Mouse (Mus musculus): ENCODE results near the gene Grtp1. TPM values are rescaled to one million over a fixed set of nuclear protein-coding genes. Genes with fewer than 3 reads are reported as not detected.

The Grtp1 gene
- polyA plus RNA-seq, 1 experiment from 2014 or later: 17.6 TPM

DNA sequence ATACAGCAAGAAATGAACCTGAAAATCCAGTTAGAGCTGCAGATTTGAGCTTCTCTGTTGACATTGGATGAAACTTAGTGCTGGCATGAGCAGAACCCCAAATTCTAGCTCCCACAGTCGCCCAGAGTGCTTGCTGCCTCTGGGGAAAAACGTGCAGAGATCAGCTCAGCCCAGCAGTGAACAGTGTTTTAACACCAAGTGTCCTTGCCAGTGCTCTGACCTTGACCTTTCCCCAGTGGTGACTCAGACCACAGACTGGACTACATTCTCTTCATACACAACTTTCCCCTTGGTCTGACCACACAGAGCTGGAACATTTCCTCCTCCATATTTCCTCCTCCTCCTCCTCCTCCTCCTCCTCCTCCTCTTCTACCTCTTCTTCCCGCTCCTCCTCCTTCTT lies 1.6 kb upstream of the Grtp1 start:
- ATAC-seq (ENCODE audit: low FRiP score, low TSS enrichment) (no peak), DNase-seq (no peak)
- peaks cover 7% of the 10 kb centered on the region for H3K4me1 ChIP-seq (ENCODE audit: control insufficient read depth, insufficient read depth, low read length)
- no peaks in the 10 kb centered on the region for H3K36me3 ChIP-seq (ENCODE audit: control insufficient read depth, insufficient read depth, low read length)
- peaks cover 23% of the 10 kb centered on the region for H3K27me3 ChIP-seq (ENCODE audit: control insufficient read depth, insufficient read depth, low read length)
- WGBS: 54% methylated on average over 3 of the region's 3 CpGs
- no peak overlapping the region for H3K27ac ChIP-seq (replicated peaks; ENCODE audit: low read depth, low read length)
- no peak overlapping the region for H3K4me3 ChIP-seq (replicated peaks; ENCODE audit: low read depth, low read length)
- H3K9me3 ChIP-seq (ENCODE audit: control insufficient read depth, low read length): no peaks in the 10 kb centered on the region
- no peak overlapping the region for H3K9ac ChIP-seq (replicated peaks; ENCODE audit: low read length)
- H3K4me2 ChIP-seq (ENCODE audit: low read length): no peak overlapping the region

DNA sequence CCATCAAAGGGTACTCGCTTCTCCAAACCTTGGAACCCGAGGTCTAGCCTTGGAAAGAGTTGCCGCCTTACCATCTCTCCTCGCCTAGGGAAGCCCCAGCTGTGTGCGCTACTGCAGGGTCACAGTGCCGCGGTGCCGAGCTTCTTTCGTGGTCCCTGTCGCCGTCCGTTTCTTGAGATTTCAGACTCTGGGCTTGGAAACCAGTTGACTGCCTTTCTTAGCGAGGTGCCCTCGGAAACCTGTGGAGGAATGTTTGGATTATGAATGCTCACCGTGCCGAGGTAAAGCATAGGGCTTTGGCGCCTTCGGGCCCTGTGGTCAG lies 554 bp upstream of the Grtp1 start:
- Histone ChIP-seq H3K27me3 (ENCODE audit: control insufficient read depth, insufficient read depth, low read length) (peaks cover 23% of the 10 kb centered on the region), H3K4me3 (replicated peaks; ENCODE audit: low read depth, low read length) (peak overlapping the region; percentile 80), H3K36me3 (ENCODE audit: control insufficient read depth, insufficient read depth, low read length) (no peaks in the 10 kb centered on the region), H3K9ac (replicated peaks; ENCODE audit: low read length) (0 out of 2 replicates have a peak overlapping the region, but pooled peaks have one; percentile 75), H3K27ac (replicated peaks; ENCODE audit: low read depth, low read length) (no peak overlapping the region), H3K9me3 (ENCODE audit: control insufficient read depth, low read length) (no peaks in the 10 kb centered on the region), H3K4me2 (ENCODE audit: low read length) (peak overlapping the region; percentile 85), H3K4me1 (ENCODE audit: control insufficient read depth, insufficient read depth, low read length) (peaks cover 7% of the 10 kb centered on the region)
- 1% methylated on average over 18 of the region's 18 CpGs for WGBS
- DNase-seq: peak; percentile 24
- ATAC-seq (ENCODE audit: low FRiP score, low TSS enrichment): no peak

DNA sequence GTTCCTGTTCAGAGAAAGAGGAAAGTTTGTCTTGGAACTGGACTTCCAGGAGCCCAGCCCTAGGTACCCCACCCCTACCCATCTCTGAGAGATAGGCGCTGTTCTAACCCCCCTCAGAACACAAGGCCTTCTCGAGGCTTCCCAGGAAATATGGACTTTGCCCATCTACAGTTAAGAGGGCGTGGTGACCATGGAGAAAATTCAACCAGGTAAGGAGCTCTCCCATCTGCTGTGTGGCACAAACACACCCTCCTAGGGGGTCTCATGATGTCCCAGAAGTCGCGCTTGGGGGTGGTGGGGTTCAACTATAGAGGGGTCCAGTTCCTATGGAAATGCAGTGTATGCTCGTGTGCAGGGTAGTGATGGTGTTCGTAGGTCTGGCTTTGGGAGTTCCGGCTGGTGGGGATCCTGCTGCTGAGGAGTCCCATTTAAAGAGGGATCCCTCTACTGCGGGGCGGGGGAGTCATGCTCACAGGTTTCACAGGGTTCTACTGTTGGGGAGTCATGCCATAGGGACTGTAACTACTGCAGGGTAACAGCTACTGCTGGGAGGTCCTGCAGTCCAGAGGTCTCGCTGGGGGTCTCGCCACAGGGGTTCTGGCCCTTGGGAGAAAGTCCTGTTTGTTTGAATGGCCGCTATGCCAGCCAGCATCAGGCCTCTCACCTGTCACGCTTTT lies 897 bp downstream of the Grtp1 start:
- Histone ChIP-seq H3K4me2 (ENCODE audit: low read length) (peak overlapping the region; percentile 85), H3K27me3 (ENCODE audit: control insufficient read depth, insufficient read depth, low read length) (peaks cover 23% of the 10 kb centered on the region), H3K36me3 (ENCODE audit: control insufficient read depth, insufficient read depth, low read length) (no peaks in the 10 kb centered on the region), H3K9me3 (ENCODE audit: control insufficient read depth, low read length) (no peaks in the 10 kb centered on the region), H3K4me1 (ENCODE audit: control insufficient read depth, insufficient read depth, low read length) (peaks cover 7% of the 10 kb centered on the region), H3K27ac (replicated peaks; ENCODE audit: low read depth, low read length) (no peak overlapping the region), H3K4me3 (replicated peaks; ENCODE audit: low read depth, low read length) (peak overlapping the region; percentile 80), H3K9ac (replicated peaks; ENCODE audit: low read length) (peak overlapping the region; percentile 75; the same call in 1 of the 2 replicates)
- WGBS: 25% methylated on average over 14 of the region's 14 CpGs
- no peak for DNase-seq
- ATAC-seq (ENCODE audit: low FRiP score, low TSS enrichment): 0 out of 2 replicates have a peak, but pooled peaks have one; percentile 18

DNA sequence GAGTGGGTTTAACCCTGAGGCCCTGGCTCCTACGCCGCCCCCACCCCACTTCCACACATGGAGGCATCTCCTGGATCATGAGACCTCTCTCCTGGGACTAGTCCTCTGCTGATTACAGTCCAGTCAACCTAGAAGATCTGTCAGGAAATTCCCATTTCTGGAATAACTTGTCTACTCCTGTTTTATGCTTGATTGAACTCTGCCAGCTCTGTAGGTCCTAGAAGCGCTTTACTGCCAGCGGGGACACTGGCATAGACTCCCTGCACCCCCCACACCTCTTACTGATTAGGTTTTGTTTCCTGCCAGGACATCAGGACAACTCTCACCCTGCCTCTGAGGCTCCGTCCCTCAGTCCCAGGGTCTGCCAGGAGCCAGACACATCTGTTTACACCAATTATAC lies 2.9 kb downstream of the Grtp1 start:
- no peak for ATAC-seq (ENCODE audit: low FRiP score, low TSS enrichment)

DNA sequence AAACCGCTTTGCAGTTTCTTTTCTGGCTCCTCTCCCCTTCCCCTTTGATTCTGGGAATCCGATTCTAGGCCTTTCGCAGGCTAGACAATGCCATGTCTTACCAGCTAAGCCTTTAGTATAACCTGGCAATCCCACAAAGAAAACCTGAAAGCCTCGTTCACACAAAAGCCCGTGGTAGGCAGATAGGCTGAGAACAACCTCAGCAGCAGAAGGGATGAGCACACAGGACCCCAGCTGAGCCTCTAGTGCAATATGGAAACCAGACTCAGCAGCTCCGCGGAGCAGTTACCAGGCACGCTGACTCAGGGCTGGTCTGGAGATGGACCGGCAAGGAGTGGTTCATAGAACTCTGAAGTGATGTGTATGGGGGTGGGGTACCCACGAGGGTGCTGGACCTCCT lies 5.6 kb downstream of the Grtp1 start:
- peak; percentile 54 for DNase-seq
- Histone ChIP-seq H3K4me2 (ENCODE audit: low read length) (no peak overlapping the region), H3K4me1 (ENCODE audit: control insufficient read depth, insufficient read depth, low read length) (no peaks in the 10 kb centered on the region), H3K36me3 (ENCODE audit: control insufficient read depth, insufficient read depth, low read length) (no peaks in the 10 kb centered on the region), H3K9me3 (ENCODE audit: control insufficient read depth, low read length) (no peaks in the 10 kb centered on the region), H3K27me3 (ENCODE audit: control insufficient read depth, insufficient read depth, low read length) (no peaks in the 10 kb centered on the region), H3K9ac (replicated peaks; ENCODE audit: low read length) (no peak overlapping the region), H3K4me3 (replicated peaks; ENCODE audit: low read depth, low read length) (no peak overlapping the region), H3K27ac (replicated peaks; ENCODE audit: low read depth, low read length) (0 out of 2 replicates have a peak overlapping the region, but pooled peaks have one; percentile 33)
- WGBS: 14% methylated on average over 10 of the region's 10 CpGs
- no peak for ATAC-seq (ENCODE audit: low FRiP score, low TSS enrichment)

More for the DNA sequence above, 2.9 kb downstream of the Grtp1 start:
- H3K4me2 ChIP-seq (ENCODE audit: low read length): no peak overlapping the region
- no peaks in the 10 kb centered on the region for H3K9me3 ChIP-seq (ENCODE audit: control insufficient read depth, low read length)
- H3K9ac ChIP-seq (replicated peaks; ENCODE audit: low read length): no peak overlapping the region
- no peak overlapping the region for H3K27ac ChIP-seq (replicated peaks; ENCODE audit: low read depth, low read length)
- WGBS: 90% methylated on average over 5 of the region's 5 CpGs
- DNase-seq: no peak
- no peak overlapping the region for H3K4me3 ChIP-seq (replicated peaks; ENCODE audit: low read depth, low read length)
- peaks cover 7% of the 10 kb centered on the region for H3K4me1 ChIP-seq (ENCODE audit: control insufficient read depth, insufficient read depth, low read length)
- H3K27me3 ChIP-seq (ENCODE audit: control insufficient read depth, insufficient read depth, low read length): peaks cover 16% of the 10 kb centered on the region
- H3K36me3 ChIP-seq (ENCODE audit: control insufficient read depth, insufficient read depth, low read length): no peaks in the 10 kb centered on the region

DNA sequence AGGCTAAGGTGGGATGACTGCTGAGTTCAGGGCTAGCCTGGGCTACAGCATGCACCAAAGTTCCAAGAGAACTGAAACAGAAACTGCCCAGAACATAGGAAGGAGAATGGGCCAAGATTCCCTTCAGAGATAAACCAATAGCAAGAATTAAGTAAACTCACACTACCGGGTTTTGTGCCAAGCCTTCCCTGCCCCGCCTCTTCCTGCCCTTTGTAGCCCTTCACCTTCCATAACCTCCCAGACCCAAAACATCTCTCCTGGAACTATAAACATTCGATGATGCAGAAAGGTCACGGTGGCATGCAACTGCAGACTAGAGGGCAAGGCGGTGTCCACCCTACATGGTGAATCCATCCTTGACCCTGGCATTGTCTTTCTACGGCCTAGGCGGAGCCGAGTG lies 10.2 kb downstream of the Grtp1 start:
- H3K9me3 ChIP-seq (ENCODE audit: control insufficient read depth, low read length): no peaks in the 10 kb centered on the region
- WGBS: 90% methylated on average over 8 of the region's 8 CpGs
- DNase-seq (no peak), ATAC-seq (ENCODE audit: low FRiP score, low TSS enrichment) (no peak)
- H3K4me2 ChIP-seq (ENCODE audit: low read length): no peak overlapping the region
- peaks cover 6% of the 10 kb centered on the region; the same call in 1 of the 2 replicates for H3K36me3 ChIP-seq (ENCODE audit: control insufficient read depth, insufficient read depth, low read length)
- H3K9ac ChIP-seq (replicated peaks; ENCODE audit: low read length): no peak overlapping the region
- H3K27me3 ChIP-seq (ENCODE audit: control insufficient read depth, insufficient read depth, low read length): no peaks in the 10 kb centered on the region
- H3K4me1 ChIP-seq (ENCODE audit: control insufficient read depth, insufficient read depth, low read length): no peaks in the 10 kb centered on the region
- H3K4me3 ChIP-seq (replicated peaks; ENCODE audit: low read depth, low read length): no peak overlapping the region
- no peak overlapping the region for H3K27ac ChIP-seq (replicated peaks; ENCODE audit: low read depth, low read length)

DNA sequence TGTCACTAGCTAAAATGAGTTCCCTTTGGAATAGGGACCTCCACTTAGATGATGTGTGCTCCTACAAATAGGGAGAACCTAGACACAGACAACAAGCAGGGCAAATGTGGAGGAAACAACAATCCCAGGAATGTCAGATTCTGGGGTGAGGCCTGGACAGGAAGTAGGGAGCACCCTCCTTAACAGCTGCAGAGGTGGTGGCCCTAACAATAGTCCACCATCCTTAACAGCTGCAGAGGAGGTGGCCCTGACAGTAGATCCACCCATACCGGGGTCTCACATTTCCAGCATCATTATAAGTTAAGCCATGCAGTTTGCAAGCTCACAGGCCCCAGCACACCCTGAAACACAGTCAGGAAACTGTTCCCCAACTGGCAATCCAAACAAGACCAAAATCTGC lies 11.6 kb downstream of the Grtp1 start:
- no peaks in the 10 kb centered on the region for H3K27me3 ChIP-seq (ENCODE audit: control insufficient read depth, insufficient read depth, low read length)
- H3K4me1 ChIP-seq (ENCODE audit: control insufficient read depth, insufficient read depth, low read length): no peaks in the 10 kb centered on the region
- no peaks in the 10 kb centered on the region for H3K9me3 ChIP-seq (ENCODE audit: control insufficient read depth, low read length)
- DNase-seq (no peak), ATAC-seq (ENCODE audit: low FRiP score, low TSS enrichment) (no peak)
- H3K36me3 ChIP-seq (ENCODE audit: control insufficient read depth, insufficient read depth, low read length): peaks cover 10% of the 10 kb centered on the region; the same call in 1 of the 2 replicates
- H3K4me2 ChIP-seq (ENCODE audit: low read length): no peak overlapping the region
- WGBS: 89% methylated on average over 1 of the region's 1 CpGs
- H3K9ac ChIP-seq (replicated peaks; ENCODE audit: low read length): no peak overlapping the region
- H3K4me3 ChIP-seq (replicated peaks; ENCODE audit: low read depth, low read length): no peak overlapping the region
- H3K27ac ChIP-seq (replicated peaks; ENCODE audit: low read depth, low read length): no peak overlapping the region

DNA sequence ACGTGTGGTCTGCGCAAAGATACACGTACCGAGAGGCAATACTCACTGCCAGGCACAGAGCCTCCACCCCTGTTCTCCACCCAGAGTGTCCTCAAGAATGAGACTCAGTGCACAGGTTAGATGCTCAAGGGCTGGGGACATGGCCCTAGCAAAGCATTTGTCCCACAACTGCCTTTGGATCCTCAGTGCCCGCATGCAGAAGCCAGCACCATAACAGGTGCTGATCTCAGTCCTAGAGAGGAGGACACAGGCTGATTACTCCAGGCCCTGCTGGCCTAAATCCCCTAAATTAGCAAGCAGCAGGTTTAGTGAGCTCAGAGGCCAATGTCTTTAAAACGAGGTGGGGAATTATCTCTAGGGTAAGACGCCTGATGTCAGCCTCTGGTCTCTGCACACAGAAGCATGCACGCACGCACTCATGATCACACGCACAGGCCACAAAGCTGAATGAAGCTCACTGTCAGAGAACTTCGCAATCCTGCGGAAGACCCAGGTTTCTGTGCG lies 12.3 kb downstream of the Grtp1 start:
- H3K9ac ChIP-seq (replicated peaks; ENCODE audit: low read length): no peak overlapping the region
- WGBS: 91% methylated on average over 13 of the region's 13 CpGs
- H3K4me2 ChIP-seq (ENCODE audit: low read length): no peak overlapping the region
- peaks cover 10% of the 10 kb centered on the region; the same call in 1 of the 2 replicates for H3K36me3 ChIP-seq (ENCODE audit: control insufficient read depth, insufficient read depth, low read length)
- no peak for ATAC-seq (ENCODE audit: low FRiP score, low TSS enrichment)
- no peaks in the 10 kb centered on the region for H3K4me1 ChIP-seq (ENCODE audit: control insufficient read depth, insufficient read depth, low read length)
- no peak for DNase-seq
- no peaks in the 10 kb centered on the region for H3K9me3 ChIP-seq (ENCODE audit: control insufficient read depth, low read length)
- no peak overlapping the region for H3K27ac ChIP-seq (replicated peaks; ENCODE audit: low read depth, low read length)
- H3K27me3 ChIP-seq (ENCODE audit: control insufficient read depth, insufficient read depth, low read length): no peaks in the 10 kb centered on the region
- H3K4me3 ChIP-seq (replicated peaks; ENCODE audit: low read depth, low read length): no peak overlapping the region

DNA sequence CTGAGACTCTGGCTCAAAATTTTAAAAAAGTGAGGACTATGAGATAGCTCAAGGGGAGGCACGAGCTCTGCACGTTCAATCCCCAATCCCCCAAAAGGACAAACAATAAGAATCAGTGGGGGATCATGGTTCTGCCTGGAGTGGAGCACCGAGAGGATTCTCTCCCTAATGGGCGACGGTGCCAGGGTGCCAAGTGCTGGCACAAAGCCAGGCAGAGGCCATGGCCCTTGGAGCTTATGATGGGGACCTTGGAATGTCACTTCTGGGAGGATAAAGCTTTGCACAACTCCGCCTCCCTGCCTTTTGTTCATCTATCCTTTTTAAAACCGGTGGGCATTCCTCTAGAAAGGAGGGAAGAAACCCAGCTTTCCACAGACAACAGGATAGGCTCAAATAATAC lies 12.8 kb downstream of the Grtp1 start:
- Histone ChIP-seq H3K36me3 (ENCODE audit: control insufficient read depth, insufficient read depth, low read length) (peaks cover 10% of the 10 kb centered on the region; the same call in 1 of the 2 replicates), H3K27me3 (ENCODE audit: control insufficient read depth, insufficient read depth, low read length) (no peaks in the 10 kb centered on the region), H3K4me1 (ENCODE audit: control insufficient read depth, insufficient read depth, low read length) (no peaks in the 10 kb centered on the region), H3K4me2 (ENCODE audit: low read length) (no peak overlapping the region), H3K9me3 (ENCODE audit: control insufficient read depth, low read length) (no peaks in the 10 kb centered on the region), H3K27ac (replicated peaks; ENCODE audit: low read depth, low read length) (no peak overlapping the region), H3K9ac (replicated peaks; ENCODE audit: low read length) (no peak overlapping the region), H3K4me3 (replicated peaks; ENCODE audit: low read depth, low read length) (no peak overlapping the region)
- no peak for DNase-seq
- ATAC-seq (ENCODE audit: low FRiP score, low TSS enrichment): no peak
- 56% methylated on average over 7 of the region's 7 CpGs for WGBS

All from midbrain, embryonic 14.5 days (tissue).